Mouse (Mus musculus): Measurements from ENCODE around the gene Hcfc1r1. TPM values are rescaled to one million over a fixed set of nuclear protein-coding genes. Genes with fewer than 3 reads are reported as not detected.

The Hcfc1r1 gene
- polyA plus RNA-seq, 1 experiment from 2014 or later = 26.6 TPM

DNA sequence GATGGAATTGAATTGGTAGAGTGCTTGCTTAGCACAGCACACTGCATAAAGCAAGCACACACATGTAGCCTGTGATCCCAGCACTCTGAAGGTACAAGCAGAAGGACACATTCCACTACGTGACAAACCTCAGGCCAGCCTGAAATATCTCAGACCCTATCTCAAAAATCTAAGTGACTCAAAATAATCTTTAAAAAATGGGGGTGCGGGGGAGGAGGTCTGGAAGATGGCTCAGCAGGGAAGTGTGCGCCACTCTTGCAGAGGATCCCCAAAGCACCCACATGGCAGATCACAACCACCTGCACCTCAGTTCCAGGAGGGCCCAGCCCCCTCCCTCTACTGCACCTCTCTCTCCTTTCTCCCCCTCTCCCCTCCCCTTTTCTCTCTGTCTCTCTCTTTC, 1.9 kb upstream of the Hcfc1r1 start:
- Histone ChIP-seq H3K9ac (replicated peaks) (no peak overlapping the region), H3K9me3 (ENCODE audit: low read length) (no peaks in the 10 kb centered on the region), H3K4me1 (ENCODE audit: insufficient read depth) (peaks cover 23% of the 10 kb centered on the region), H3K36me3 (replicated peaks; ENCODE audit: insufficient read depth, low read length) (peaks cover 17% of the 10 kb centered on the region), H3K27me3 (ENCODE audit: insufficient read depth, low read length) (no peaks in the 10 kb centered on the region), H3K27ac (ENCODE audit: low read depth) (no peak overlapping the region), H3K4me3 (ENCODE audit: low read depth, low read length) (no peak overlapping the region), H3K4me2 (ENCODE audit: low read depth, low read length) (no peak overlapping the region)
- WGBS (ENCODE audit: insufficient replicate concordance) = 90% methylated on average over 3 of the region's 3 CpGs
- ATAC-seq = no peak
- no peak for DNase-seq
- no peak for TF ChIP-seq EP300 (IDR thresholded peaks at IDR 0.05; ENCODE audit: low read depth)
- no peak for TF ChIP-seq CTCF (IDR thresholded peaks at IDR 0.05; ENCODE audit: low read depth)

DNA sequence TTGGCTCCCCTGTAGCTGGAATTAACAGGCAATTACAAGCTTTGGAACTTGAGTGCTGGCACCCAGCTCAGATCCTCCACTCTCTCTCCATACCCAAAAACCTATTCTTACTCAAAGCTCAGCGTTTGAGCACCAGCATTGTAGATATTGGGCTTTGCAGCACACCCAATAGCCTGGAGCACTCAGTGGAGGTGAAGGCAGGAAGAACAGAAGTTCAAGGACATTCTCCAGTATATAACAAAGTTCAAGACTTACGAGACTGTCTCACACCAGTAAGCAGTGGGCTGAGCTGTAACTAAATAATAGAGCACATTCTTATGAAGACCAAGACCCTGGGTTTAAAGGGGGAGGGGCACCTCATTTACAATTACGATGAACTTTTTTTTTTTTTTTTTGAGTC, 635 bp upstream of the Hcfc1r1 start:
- TF ChIP-seq EP300 (IDR thresholded peaks at IDR 0.05; ENCODE audit: low read depth) (no peak), CTCF (IDR thresholded peaks at IDR 0.05; ENCODE audit: low read depth) (no peak)
- H3K9me3 ChIP-seq (ENCODE audit: low read length) = no peaks in the 10 kb centered on the region
- 50% methylated on average over 3 of the region's 3 CpGs for WGBS (ENCODE audit: insufficient replicate concordance)
- ATAC-seq (no peak), DNase-seq (no peak)
- H3K9ac ChIP-seq (replicated peaks) = no peak overlapping the region
- peaks cover 17% of the 10 kb centered on the region for H3K36me3 ChIP-seq (replicated peaks; ENCODE audit: insufficient read depth, low read length)
- H3K4me2 ChIP-seq (ENCODE audit: low read depth, low read length) = peak overlapping the region; percentile 83
- H3K27ac ChIP-seq (ENCODE audit: low read depth) = no peak overlapping the region
- peaks cover 29% of the 10 kb centered on the region for H3K4me1 ChIP-seq (ENCODE audit: insufficient read depth)
- peak overlapping the region; percentile 61 for H3K4me3 ChIP-seq (ENCODE audit: low read depth, low read length)
- H3K27me3 ChIP-seq (ENCODE audit: insufficient read depth, low read length) = peaks cover 4% of the 10 kb centered on the region; the same call in 1 of the 2 replicates

DNA sequence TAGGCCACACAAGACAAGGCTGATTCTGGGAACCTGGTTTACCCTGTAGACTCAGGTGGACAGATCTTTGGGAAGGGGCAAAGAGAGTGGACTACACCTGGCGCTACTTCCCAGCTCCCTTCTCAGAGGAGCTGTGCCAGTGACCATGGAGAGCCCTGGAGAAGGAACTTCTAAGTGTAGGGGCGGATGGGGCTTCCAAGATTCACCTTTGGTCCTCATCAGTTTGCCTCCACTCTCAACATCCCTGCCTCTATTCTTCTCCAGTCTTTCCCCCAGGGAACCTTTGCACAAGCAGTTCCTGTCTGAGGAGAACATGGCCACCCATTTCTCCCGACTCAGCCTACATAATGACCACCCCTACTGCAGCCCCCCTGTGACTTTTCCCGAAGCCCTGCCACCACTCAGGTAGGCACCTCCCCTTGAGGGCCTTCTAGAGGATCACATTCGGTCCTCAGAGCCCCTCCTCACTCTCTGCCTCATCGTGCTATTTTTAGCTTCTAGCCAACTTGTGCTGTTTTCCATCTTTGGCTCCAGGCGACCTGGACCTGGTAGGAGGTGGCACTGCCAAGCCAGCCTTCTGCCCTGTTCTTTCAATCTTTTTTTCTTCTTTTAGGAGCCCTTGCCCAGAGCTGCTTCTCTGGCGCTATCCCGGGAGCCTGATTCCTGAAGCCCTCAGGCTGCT, 1.0 kb downstream of the Hcfc1r1 start:
- Histone ChIP-seq H3K27me3 (ENCODE audit: insufficient read depth, low read length) (peaks cover 16% of the 10 kb centered on the region), H3K27ac (ENCODE audit: low read depth) (peak overlapping the region; percentile 55), H3K4me3 (ENCODE audit: low read depth, low read length) (peak overlapping the region; percentile 61), H3K9ac (replicated peaks) (peak overlapping the region; percentile 64), H3K4me1 (ENCODE audit: insufficient read depth) (peaks cover 35% of the 10 kb centered on the region), H3K9me3 (ENCODE audit: low read length) (no peaks in the 10 kb centered on the region), H3K4me2 (ENCODE audit: low read depth, low read length) (peak overlapping the region; percentile 83), H3K36me3 (replicated peaks; ENCODE audit: insufficient read depth, low read length) (peaks cover 8% of the 10 kb centered on the region; the same call in 1 of the 2 replicates)
- no peak for ATAC-seq
- DNase-seq = no peak
- TF ChIP-seq EP300 (IDR thresholded peaks at IDR 0.05; ENCODE audit: low read depth) (no peak), CTCF (IDR thresholded peaks at IDR 0.05; ENCODE audit: low read depth) (no peak)
- 42% methylated on average over 9 of the region's 9 CpGs for WGBS (ENCODE audit: insufficient replicate concordance)

DNA sequence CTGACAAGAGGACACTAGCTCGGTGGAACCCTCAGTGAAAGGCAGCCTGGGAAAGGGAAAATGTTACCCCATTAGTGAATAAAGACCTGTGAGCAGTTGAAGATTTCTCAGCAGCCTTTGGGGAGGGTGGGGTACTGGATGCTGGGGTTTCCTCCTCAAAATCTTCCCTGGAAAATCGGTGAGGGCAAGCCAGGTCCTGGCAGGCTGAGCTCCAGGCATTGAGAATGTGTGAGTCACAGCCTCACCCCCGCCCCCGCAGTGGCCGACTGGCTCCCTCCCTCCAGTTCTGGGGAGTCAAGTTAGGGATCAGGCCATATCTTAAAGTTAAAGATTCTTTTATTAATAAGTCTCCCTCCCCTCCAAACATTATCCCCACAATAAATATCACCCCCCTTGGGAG, 1.7 kb downstream of the Hcfc1r1 start:
- ATAC-seq (no peak), DNase-seq (no peak)
- no peaks in the 10 kb centered on the region for H3K9me3 ChIP-seq (ENCODE audit: low read length)
- no peak overlapping the region for H3K4me3 ChIP-seq (ENCODE audit: low read depth, low read length)
- H3K36me3 ChIP-seq (replicated peaks; ENCODE audit: insufficient read depth, low read length) = peaks cover 6% of the 10 kb centered on the region; the same call in 1 of the 2 replicates
- TF ChIP-seq CTCF (IDR thresholded peaks at IDR 0.05; ENCODE audit: low read depth) = no peak
- TF ChIP-seq EP300 (IDR thresholded peaks at IDR 0.05; ENCODE audit: low read depth) = no peak
- WGBS (ENCODE audit: insufficient replicate concordance) = 31% methylated on average over 5 of the region's 5 CpGs
- H3K9ac ChIP-seq (replicated peaks) = no peak overlapping the region
- H3K27me3 ChIP-seq (ENCODE audit: insufficient read depth, low read length) = peaks cover 23% of the 10 kb centered on the region
- peak overlapping the region; percentile 24; the same call in 1 of the 2 replicates for H3K27ac ChIP-seq (ENCODE audit: low read depth)
- peaks cover 37% of the 10 kb centered on the region for H3K4me1 ChIP-seq (ENCODE audit: insufficient read depth)
- H3K4me2 ChIP-seq (ENCODE audit: low read depth, low read length) = no peak overlapping the region

DNA sequence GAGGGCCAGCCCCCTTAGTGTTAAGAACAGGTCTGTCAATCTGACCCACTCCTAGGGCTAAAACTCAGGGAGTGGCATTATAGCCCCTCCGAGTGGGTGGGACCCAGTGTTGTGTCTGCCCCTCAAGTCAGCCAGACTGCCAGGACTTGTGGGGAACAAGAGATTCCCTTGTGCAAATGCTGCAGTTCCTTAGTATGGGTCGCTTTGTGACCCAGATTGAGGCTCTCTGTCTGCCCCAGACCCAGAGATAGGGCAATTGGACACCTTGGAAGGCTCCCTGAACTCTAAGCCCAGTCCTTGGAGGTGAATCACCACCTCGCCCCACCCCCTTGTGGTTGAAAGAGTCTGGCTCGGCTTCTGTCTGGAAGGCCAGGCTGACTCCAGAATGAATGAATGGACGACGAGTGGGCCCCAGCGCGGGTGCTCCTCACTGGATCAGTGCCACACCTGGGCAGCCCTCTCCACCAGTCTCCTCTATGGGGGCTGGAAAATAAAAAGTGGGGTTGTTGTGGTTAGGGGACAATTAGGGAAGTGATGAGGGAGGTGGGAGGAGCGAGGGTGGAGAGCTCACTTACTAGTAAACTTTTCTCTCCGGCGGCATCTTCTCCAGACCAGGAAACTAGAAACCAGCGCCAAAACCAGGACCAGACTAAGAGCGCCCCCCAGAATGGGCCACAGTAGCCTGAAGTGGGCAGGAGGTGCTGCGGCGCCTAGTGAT, 2.3 kb downstream of the Hcfc1r1 start:
- 17% methylated on average over 15 of the region's 15 CpGs for WGBS (ENCODE audit: insufficient replicate concordance)
- H3K9me3 ChIP-seq (ENCODE audit: low read length) = no peaks in the 10 kb centered on the region
- H3K27ac ChIP-seq (ENCODE audit: low read depth) = 0 out of 2 replicates have a peak overlapping the region, but pooled peaks have one; percentile 11
- DNase-seq (peak; percentile 43), ATAC-seq (no peak)
- peak overlapping the region; percentile 57 for H3K4me3 ChIP-seq (ENCODE audit: low read depth, low read length)
- no peak for TF ChIP-seq EP300 (IDR thresholded peaks at IDR 0.05; ENCODE audit: low read depth)
- TF ChIP-seq CTCF (IDR thresholded peaks at IDR 0.05; ENCODE audit: low read depth) = 0 out of 2 replicates have a peak, but pooled peaks have one; percentile 15
- peaks cover 29% of the 10 kb centered on the region for H3K27me3 ChIP-seq (ENCODE audit: insufficient read depth, low read length)
- H3K4me2 ChIP-seq (ENCODE audit: low read depth, low read length) = peak overlapping the region; percentile 94
- peaks cover 37% of the 10 kb centered on the region for H3K4me1 ChIP-seq (ENCODE audit: insufficient read depth)
- 0 out of 2 replicates have a peak, but pooled peaks cover under 1% of the 10 kb centered on the region for H3K36me3 ChIP-seq (replicated peaks; ENCODE audit: insufficient read depth, low read length)
- H3K9ac ChIP-seq (replicated peaks) = peak overlapping the region; percentile 66; the same call in 1 of the 2 replicates

DNA sequence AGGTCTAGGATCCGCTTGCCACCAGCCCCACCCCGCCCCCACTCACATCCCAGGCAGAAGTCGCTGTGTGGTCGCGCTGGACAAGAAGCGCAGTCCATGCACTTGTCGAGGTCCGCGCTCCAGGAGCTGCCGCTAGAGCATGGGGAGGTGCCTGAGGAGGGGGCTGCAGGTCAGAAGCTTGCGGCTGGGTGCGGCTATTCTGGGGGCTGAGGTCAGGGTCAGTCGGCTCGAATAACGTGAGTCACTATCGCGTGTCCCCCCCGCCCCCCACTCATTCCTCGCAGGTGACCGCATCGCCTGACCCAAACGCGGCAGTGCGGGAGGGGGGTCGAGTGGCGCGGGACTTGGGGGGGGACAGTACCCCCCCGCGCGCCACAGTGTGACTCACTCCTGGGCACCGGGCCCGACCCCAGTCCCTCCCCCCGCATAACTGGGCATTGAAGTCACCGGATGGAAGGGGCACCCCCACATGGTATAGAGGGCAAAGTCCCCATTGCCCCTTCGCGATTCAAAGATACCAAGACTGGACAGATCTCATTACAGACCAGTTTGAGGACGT, 3.2 kb downstream of the Hcfc1r1 start:
- H3K9me3 ChIP-seq (ENCODE audit: low read length) = no peaks in the 10 kb centered on the region
- H3K36me3 ChIP-seq (replicated peaks; ENCODE audit: insufficient read depth, low read length) = no peaks in the 10 kb centered on the region
- DNase-seq (peak; percentile 68), ATAC-seq (peak; percentile 34)
- H3K27ac ChIP-seq (ENCODE audit: low read depth) = peak overlapping the region; percentile 77
- peaks cover 38% of the 10 kb centered on the region for H3K27me3 ChIP-seq (ENCODE audit: insufficient read depth, low read length)
- TF ChIP-seq EP300 (IDR thresholded peaks at IDR 0.05; ENCODE audit: low read depth) (no peak), CTCF (IDR thresholded peaks at IDR 0.05; ENCODE audit: low read depth) (no peak)
- H3K4me2 ChIP-seq (ENCODE audit: low read depth, low read length) = peak overlapping the region; percentile 94
- WGBS (ENCODE audit: insufficient replicate concordance) = 2% methylated on average over 28 of the region's 37 CpGs
- peak overlapping the region; percentile 57 for H3K4me3 ChIP-seq (ENCODE audit: low read depth, low read length)
- H3K4me1 ChIP-seq (ENCODE audit: insufficient read depth) = peaks cover 37% of the 10 kb centered on the region
- H3K9ac ChIP-seq (replicated peaks) = peak overlapping the region; percentile 66

Measured in liver, postnatal 0 days (tissue).